Mouse (Mus musculus): ENCODE measurements around the gene Hoxd12.

Gene Hoxd12

DNA sequence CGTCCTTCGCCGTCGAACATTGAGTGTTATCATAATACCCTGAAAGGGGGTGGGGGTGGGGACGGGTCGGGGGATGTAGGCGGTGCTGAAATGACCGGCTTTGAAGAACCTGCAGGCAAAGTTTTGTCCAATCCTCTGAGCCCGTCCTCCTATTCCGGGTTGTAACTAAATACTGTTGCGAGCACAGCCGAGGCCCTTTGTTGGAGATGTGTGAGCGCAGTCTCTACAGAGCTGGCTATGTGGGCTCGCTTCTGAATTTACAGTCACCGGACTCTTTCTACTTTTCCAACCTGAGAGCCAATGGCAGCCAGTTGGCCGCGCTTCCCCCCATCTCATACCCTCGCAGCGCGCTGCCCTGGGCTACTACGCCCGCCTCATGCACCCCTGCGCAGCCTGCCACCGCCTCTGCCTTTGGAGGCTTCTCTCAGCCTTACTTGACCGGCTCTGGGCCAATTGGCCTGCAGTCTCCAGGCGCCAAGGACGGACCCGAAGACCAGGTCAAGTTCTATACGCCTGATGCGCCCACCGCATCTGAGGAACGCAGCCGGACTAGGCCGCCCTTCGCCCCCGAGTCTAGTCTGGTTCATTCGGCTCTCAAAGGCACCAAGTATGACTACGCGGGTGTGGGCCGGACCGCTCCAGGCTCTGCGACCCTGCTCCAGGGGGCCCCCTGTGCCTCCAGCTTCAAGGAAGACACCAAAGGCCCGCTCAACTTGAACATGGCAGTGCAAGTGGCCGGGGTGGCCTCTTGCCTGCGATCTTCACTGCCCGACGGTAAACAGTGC, at the start of gene Hoxd12:
Gene Hoxd12 (plus strand): TSS at position 133 of the 785 bp plus-strand sequence.
- DNase-seq: peak; percentile 83

DNA sequence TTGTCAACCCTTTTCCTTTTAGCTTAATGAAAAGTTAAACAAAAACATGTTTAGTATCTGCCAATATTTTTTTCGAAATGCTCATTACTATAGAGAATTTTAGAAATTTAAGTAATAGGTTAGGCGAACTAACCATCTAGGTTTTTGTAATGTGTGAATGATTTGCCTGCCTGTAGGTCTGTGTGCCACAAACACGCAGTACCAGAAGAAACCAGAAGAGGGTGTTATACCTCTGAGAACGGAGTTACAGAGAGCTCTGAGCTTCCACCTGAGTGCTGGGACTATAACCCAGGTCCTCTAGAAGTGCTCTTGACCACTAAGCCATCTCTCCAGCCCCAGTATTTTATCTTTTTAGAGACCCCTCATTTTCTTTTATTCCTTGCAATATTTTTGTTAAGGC, 39.4 kb upstream of the Hoxd12 start:
- no peak for DNase-seq

DNA sequence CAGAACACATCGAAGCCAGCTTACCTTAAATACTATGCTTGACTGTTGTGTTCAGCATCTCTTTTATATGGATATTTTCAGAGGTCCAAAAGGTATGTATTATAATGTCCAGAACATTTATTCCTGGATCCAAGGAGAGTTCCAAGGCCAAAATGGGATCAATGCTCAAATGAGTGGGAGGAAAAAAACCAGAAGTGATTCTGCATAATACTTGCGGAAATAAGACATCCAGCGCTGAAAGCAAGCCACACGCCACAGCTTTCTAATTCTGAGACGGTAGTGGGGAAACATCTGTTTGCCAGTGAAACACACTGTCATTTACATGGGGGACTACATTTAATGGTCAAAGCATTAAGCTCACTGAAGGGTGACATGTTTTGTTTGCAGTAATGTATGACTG, 32.4 kb upstream of the Hoxd12 start:
- DNase-seq: no peak

DNA sequence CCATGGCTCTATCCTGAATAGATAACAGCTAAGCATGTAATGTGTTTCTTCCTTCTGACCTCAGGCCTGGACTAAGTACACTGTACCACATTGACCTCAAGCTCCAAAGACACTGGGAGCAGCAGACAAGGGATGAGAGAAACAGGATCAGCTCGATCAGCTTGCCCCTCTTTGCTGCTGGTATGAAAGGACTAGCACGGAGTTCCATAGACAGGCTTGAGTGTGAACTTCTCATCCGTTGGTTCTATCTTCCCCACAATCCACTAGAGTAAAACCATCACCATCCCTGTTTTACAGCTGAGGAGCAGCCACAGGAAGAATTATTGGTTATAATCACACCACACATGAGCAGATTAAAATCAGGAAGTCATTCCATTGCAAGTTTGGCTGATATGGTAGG, 29.2 kb upstream of the Hoxd12 start:
- peak; percentile 71 for DNase-seq

DNA sequence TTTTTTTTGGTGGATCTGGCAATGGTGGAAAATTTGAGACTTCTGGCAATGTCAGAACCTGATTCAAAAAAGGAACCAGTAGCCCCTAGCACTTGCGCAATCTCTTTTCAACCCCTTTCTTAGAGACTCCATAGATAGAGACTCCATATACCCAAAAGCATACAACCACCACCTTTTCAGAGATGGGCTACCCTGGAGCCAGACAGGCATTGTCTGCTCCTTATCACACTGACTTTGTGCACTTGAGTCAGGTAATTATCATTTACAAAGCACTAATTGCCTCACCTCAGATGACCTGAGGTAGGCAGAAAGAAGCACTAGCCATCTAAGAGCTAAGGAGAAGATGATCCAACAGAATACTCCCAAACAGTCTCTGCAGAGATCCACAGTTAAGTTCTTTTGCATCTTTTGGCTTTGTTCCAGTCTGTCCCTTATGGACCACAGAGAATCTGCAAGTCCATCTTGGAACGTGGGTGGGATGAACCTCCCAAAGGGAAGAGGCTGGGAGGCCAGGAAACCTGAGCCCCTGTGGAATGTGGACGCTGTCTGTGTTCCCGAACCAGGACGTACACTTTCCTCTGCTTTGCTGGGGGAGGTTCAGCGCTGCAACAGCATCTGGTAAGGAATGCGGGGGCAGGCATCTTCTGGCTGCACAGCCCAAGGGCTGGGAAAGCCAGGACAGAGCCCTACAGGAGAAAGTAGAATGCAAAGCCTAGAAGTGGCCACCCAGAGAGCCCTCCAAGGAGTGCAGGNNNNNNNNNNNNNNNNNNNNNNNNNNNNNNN, 27.5 kb upstream of the Hoxd12 start:
- peak; percentile 72 for DNase-seq

DNA sequence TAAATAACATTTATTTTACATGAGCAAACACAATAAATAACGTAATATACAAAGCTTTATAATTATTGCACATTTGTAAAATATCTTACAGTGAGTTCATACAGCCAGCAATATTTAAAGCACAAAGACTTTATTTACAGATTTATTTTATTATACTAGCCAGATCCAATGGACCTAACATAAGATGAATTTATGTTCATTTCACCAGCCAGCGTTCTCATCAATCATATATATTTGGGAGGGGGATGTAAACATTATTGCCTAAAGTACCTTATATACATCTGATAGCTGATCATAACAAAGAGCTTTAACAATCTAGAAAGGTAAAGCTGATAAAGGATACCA, 21.8 kb upstream of the Hoxd12 start:
- DNase-seq: no peak

DNA sequence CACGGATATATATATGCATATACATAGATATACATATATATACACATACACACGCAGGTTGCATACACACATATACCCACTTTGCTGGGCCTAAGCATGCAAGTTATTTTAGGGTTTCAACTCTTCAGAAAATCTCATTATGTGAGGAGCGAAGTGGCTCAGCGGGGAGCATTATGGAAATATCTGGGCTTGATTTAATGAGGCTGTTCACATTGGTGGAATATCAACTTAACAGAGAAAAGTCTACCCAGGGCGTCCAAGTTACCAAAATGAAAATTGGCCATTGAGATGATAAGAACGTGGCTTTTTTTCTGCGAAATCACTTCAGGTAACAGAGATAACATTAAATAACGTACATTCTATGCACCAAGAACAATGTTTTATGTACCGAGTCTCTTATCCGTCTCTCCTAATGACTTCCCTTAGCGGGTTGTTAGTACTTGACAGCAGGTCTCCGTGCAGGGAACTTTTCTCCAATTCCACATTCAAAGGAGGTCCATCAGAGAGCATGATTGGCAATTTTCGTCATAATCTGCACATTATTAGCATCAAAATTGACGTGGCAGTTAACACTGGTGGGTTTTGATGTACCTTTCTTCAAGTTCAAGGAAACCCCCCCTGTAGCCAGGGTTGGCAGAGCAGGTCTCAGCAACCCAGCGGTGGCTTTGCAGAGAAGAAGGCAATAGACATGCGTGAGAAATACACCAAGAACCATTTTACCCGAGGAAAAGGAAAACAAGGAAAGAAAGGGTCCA, 20.9 kb upstream of the Hoxd12 start:
- no peak for DNase-seq

DNA sequence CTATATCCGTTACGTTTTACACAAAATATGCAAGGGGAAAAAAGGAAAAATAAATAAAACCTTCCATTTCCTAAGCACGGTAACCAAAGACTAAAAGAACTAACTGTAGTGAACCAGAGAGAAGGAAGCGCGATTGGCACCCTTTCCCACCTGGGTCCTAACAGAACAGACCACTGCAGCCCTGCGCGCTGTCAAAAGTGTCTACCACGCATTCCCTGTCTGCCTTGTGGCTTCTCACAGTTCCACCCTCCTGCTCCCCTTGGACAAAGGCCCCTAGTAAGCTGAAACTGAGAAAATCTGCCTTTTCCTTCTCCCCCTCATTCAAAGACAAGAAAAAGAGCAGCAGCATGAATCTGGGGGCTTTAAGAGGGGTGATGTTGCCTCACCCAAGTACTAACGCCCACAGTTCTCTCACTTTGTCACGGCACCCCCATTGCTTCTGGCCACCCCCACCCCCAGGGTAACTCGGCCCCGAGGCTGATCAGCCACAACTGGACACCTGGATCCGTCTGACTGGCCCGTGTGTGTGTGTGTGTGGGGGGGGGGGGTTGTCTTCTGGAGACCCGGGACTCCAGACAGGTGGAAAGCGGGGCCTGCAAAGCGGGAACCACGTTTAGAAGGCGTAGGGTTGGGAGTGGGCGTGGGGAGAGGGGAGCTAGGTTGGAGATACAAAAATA, 19.9 kb upstream of the Hoxd12 start:
- peak; percentile 82 for DNase-seq

DNA sequence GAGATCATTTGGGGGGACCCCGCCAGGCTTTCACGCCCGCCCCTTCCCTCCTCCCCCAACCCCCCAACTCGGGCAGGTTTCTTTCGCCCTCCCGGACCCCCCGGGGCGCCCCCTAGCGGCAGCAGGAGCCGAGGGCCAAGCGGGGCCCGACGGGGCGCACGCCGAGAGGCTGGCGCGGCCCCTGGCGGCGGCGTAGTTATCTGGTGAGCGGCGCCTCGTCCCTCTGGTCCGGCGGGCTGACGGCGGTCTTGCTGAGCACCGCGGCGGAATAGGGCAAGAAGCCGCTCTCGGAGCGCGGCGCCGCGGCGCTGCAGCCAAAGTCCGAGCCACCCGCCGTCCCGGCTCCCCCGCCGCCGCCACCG, 19.4 kb upstream of the Hoxd12 start:
- peak; percentile 85 for DNase-seq

DNA sequence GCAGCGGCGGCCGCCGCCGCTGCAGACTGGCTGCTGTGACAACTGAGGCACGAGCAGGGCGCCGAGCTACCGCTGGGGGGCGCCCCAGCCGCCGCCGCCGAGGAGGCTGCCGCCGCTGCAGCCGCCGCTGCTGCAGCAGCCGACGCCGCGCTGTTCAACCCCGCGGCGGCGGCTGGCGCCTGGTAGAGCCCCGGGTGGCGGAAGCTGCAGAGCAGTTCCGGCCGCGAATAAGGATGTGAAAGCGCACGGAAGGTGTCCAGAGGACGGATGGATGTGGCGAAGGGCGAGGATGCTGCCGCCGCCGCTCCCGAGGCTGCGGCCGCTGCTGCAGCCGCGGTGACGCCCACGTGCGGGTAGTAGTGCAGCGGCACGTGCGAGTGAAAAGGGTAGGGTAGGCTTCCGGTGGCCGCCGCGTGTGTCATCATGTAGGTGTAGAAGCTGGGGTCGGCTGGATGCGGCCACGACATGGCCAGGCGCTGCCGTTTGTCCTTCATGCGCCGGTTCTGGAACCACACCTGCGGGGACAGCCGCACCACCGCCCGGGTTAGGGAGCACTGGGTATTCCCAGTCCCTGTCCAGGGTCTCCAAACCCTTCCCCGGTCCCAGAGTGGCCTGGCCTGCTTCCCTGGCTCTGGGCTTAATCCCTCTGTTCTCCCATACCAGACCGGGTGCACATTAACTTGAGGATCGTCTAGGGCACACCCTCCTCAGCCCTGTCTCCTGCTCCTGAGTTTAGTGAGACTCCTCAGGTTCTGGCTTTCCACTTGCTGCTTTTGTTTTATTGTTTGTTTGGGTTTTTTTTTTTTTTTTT, 18.8 kb upstream of the Hoxd12 start:
- peak; percentile 84 for DNase-seq

DNA sequence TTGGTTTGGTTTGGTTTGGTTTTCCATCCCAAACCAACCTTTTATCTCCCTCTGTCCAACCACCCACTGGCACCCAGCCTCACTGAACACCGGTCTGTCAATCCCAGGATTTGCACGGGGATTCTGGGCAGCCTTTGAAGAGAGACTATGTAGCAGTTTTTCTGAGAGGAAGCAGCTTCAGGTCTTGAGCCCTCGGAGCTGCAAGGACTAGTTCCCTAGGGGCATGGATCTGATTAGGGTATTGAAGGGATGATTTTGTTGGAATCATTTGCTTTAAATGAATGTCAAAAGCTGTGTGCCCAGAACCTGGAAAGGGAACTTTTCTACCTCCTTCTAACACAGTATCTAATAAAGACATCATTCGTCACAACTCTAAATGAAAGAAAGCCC, 18.2 kb upstream of the Hoxd12 start:
- peak; percentile 78 for DNase-seq

DNA sequence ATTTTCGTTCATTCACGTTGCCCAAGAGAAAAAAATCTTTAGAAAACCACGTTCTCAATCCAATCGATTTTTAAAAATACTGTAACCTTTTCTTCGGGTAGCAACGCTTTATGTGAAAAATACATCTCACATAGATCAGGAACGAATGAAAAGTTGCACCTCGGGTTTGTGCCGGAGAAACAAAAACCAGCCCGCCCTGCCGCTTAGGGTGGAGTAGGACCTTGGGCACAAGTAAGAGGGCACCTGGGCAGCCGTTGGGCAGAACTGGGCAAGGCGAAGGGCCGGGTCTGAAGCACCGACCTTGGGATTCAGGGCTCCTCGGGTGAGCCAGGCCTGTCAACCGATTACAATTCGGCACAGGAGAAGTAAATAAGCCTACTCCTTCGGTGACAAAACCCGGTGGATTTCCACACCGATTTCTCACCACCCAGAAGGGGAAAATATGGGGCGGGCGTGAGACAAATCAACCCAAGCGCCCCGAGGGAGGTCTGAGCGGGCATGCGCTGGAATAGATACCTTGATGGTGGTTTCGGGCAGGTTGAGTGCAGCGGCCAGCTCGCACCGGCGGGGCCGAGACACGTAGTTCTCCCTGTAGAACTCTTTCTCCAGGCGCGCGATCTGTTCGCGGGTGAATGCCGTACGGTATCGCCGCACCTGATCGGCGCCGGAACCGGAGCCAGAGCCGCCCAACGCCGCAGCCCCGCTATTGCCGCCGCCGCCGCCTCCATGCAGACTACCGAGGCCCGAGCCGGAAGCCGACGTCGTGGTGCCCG, 17.4 kb upstream of the Hoxd12 start:
- DNase-seq: peak; percentile 86

DNA sequence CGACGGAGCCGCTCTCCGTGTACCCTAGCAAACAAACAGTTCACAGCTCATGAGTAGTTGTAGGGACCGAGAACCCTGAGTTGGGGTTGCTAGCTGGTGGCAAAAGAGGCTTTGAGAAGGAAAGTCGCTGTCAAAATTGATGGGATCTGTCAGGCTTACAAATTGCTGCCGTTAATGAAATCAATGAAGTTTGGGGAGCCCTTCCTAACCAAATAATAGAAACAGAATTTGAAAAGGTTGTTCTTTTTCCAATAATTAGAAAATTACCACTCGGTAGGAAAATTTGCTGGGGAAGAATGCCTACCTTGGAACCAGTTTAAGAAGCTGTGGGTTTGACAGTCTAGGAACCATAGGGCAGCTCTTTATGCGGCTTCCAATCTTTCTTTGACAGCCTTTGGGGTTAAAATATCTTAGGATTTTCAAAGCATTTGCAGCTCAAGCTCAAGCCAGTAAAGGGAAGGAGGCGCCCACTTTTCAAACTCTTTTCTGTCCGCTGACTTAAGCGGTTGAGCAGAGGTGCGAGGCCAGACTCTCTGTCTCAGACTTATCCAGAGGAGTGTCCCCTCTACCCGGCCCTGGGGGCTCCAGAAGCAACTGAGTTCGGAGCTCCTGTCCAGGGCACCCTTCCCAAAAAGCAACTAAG, 16.7 kb upstream of the Hoxd12 start:
- DNase-seq: no peak

DNA sequence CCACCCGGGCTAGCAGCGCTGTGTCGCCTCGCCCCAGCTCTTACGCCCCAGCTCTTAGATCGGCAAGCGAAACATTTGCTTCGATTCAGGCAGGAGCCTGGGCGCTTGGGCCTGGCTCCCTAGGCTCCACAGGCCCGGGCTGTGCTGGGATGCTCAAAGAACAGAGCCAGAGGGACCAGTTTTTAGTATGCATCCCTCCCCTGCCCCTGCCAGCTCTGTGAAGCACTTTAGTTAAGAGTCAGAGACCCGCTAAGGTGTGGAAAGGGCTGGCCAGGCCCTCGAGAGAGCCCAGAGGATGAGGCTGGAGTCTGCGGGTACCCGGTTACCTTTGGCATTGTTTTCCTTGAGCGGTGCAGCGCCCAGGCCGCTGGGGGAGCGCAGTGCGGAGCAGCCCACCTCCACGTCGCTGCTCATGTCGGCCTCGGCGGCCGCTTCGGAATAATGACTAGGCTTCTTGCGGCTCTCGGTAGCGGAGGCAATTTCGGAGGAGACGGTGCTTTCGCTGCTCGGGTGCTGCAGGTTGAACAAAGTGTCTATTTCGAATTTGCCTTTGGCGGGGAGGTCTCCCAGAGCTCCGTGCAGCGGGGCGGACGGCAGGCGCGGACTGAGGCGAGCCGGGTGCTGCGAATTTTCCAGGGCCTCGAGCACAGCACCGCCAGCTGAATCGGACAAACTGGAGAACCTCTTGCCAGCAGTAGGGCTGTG, 16.0 kb upstream of the Hoxd12 start:
- peak; percentile 85 for DNase-seq

DNA sequence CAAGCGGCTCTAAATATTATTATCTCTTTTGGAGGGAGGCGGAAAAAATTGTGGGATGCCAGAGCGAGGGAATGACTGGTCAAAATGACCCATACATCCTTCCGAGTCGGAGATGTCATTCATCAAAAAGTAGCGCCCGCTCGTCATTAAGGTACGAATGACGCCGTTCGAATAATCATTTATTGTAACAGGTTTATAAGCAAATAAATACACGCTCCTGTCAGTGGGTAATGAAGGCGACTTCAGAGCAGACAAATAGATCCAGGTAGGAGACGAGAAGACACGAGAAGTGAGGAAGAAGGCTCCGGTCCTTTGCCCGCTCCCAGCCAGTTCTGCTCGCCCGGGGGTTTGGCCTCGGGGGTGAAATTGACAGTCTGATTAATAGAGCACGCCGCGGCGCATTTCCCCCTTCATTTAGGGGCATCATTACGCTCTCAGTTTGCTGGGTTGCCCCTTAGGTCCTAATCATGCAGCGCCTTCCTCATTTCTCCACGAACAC, 15.3 kb upstream of the Hoxd12 start, which contains the start of gene Evx2:
Gene Evx2 (minus strand): TSS at position 51 of the 499 bp plus-strand sequence.
- DNase-seq: peak; percentile 63

DNA sequence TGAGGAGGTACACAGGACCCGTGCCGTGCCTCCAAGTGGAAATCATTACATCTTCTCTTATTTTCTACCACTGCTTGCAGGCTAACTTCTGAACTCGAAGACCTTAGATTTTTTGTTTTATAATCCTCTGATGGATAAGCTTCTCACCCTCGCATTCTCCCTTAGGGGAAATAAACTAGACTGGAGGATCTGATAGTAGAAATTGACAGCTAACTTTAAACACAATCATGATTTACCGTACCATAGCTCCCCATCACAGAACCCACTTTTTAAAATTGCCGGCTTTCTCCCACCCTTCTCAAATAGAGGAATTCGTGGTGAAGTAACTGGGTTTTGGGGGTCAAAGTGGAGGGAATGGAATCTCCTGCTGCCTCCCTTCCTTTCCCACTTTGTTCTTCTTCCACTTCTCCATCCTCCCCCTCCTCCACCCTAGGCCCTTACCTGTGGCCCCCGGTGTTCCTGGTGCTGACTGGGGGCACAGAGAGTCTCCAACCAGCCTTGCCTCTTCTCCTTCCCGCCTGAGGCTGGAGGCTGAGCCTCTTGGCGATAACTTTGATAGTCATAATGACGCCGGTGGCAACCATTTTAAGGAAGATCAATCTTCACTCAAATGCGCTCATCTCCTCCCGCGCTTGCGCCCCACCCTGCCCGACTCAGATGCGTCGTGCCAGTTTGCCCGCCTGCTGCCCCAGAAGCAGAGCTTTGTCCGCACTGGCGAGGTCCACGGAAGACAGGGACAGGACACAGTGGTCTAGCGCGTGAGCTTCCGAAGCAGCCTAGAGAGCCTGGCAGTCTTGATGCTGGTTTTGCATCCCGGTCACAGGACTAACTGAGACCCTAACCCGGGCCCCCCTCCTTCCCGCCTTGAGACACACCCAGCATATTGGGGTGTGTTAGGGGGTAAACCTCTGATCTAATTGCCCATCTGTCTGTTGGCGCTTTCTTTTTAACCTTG, 14.1 kb upstream of the Hoxd12 start:
- DNase-seq: peak; percentile 78

DNA sequence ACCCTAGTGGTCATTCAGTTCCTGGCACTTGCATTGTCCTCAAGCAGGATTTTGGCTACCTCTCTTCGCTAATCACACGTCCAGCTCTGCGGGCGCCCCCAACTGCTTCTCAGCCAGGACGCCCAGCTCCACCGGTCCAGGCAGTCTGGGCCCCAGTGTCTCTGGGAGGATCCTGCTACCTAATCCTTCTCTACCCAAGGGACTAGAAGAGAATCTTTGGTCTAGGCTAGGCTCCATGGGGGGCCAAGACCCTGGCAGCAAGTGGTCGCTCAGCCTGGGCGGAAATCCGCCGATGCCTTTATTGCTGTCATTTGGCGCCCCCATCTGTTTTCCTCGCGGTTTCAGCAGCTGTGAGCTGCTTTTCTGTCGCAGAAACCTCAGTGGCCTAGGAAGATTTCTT, 13.1 kb upstream of the Hoxd12 start:
- peak; percentile 86 for DNase-seq

DNA sequence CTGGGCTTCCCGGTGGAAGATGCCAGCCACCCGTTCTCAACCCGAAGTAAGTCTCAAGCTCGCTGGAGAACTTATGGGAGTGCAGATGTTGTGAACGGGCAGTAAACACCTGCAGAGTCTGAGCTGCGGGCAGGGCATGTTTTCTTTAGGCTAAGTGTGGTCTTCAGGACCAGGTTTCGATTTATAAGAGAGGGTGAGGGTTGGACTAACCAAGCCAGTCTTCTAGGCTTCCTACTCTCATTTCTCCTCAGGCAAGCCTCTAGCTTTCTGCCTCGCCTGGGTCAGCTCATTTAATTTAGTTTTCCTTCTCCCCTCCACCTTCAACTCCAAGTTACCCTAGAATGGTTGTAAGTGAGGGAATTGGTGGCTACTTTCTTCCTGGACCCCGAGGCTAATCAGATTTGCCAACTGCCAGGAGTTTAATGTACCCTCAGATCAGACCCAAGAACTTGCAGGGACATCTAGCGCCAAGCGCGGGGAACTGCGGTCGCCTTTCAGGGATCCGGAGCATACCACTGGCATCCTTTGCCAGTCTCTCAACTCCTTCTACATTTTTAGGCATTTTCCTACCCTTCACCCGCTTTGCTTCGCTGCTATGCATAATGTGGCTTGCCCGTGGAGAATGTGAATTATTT, 11.4 kb upstream of the Hoxd12 start:
- peak; percentile 86 for DNase-seq
